Mouse (Mus musculus): Measurements from ENCODE around the gene Paxbp1. TPM values are rescaled to one million over a fixed set of nuclear protein-coding genes. Genes with fewer than 3 reads are reported as not detected.

The Paxbp1 gene
- polyA plus RNA-seq, 1 experiment from 2014 or later = 17.3 TPM

DNA sequence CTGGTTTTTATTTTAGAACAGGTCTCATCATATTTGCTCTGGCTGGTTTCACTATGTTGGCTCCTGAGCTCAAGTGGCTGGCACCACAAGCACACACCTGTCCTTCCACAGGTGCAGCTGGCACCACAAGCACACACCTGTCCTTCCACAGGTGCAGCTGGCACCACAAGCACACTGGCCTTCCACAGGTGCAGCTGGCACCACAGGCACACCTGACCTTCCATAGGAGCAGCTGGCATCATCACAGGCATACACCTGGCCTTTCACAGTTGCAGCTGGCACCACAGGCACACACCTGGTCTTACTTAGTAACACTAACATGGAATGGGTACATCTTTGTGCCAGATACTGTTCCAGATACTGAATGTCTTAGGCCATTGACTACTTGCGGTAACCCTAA is 22.8 kb upstream of the Paxbp1 start:
- 100% methylated on average over 1 of the region's 1 CpGs for WGBS

DNA sequence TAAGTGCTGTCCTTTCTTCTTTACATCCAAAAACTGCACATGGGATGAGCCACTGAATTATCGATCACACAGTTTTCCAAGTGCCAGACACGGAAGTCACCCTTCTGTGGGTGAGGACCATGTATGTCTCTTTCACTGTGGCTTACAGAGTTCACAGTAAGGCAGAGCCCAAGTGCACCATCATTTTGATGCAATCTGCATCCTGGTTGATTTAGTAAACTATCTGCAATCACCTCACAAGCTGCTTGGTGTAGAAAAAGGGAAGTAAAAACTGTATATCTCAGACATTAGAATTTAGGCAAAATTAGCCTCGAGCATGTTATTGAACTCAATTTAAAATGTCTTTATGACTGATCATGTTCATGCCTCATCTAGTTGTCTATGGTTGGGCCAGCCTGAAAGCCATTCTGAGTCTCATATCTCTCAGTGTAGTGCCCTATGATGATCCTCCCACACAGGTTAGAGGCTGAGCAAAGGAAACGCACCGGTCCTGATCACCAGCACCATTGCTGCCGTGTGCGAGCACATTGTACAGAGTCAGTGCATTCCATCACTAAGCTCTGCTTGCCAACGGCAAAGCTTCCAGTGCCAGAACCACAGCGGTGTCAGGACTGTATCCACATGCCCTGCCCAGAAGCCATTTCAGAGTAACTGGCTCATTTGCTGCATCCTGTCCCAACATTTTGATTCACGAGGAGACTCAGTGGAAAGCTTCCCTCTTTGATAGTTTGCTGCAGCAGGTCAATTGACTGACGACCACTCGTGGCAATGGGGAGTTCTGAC is 20.4 kb upstream of the Paxbp1 start:
- H3K4me1 ChIP-seq (replicated peaks; ENCODE audit: control insufficient read depth, insufficient read depth, low read length) = no peaks in the 10 kb centered on the region
- H3K9ac ChIP-seq (ENCODE audit: low read depth, low read length) = no peak overlapping the region
- H3K27me3 ChIP-seq (replicated peaks; ENCODE audit: control insufficient read depth, insufficient read depth, low read length) = no peaks in the 10 kb centered on the region
- H3K27ac ChIP-seq (ENCODE audit: low read depth, low read length) = no peak overlapping the region
- H3K9me3 ChIP-seq (ENCODE audit: control insufficient read depth) = no peaks in the 10 kb centered on the region
- no peak overlapping the region for H3K4me2 ChIP-seq (replicated peaks; ENCODE audit: low read depth)
- 83% methylated on average over 12 of the region's 12 CpGs for WGBS
- TF ChIP-seq CTCF (IDR thresholded peaks at IDR 0.05; ENCODE audit: low read depth) = no peak
- no peaks in the 10 kb centered on the region for H3K36me3 ChIP-seq (ENCODE audit: control insufficient read depth, insufficient read depth)
- no peak for ATAC-seq
- H3K4me3 ChIP-seq (ENCODE audit: low read depth, low read length) = no peak overlapping the region

More for the DNA sequence above, 22.8 kb upstream of the Paxbp1 start:
- Histone ChIP-seq H3K9me3 (ENCODE audit: control insufficient read depth) (no peaks in the 10 kb centered on the region), H3K36me3 (ENCODE audit: control insufficient read depth, insufficient read depth) (no peaks in the 10 kb centered on the region), H3K27me3 (replicated peaks; ENCODE audit: control insufficient read depth, insufficient read depth, low read length) (no peaks in the 10 kb centered on the region), H3K9ac (ENCODE audit: low read depth, low read length) (no peak overlapping the region), H3K4me3 (ENCODE audit: low read depth, low read length) (no peak overlapping the region), H3K4me2 (replicated peaks; ENCODE audit: low read depth) (no peak overlapping the region), H3K4me1 (replicated peaks; ENCODE audit: control insufficient read depth, insufficient read depth, low read length) (no peaks in the 10 kb centered on the region), H3K27ac (ENCODE audit: low read depth, low read length) (no peak overlapping the region)
- no peak for TF ChIP-seq CTCF (IDR thresholded peaks at IDR 0.05; ENCODE audit: low read depth)
- ATAC-seq = no peak

DNA sequence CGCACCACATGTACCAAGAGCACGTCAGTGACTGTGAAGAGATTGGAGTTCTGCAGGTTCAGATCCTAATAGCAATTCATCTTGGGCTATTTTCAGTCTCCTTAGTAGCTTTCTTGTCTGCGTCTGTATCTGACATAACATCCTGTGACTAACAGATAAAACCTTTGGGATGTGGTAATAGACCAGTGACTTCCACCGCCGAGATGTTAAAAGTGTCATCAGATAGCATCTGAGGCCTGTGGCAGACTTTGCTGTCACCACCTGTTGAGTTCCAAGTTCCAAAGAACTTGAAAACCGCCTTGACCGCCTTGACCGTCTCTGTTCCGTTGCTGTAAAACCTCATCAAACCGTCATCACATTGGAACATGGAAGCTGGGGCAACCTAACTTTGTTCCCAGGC is 19.4 kb upstream of the Paxbp1 start:
- no peak overlapping the region for H3K4me2 ChIP-seq (replicated peaks; ENCODE audit: low read depth)
- no peaks in the 10 kb centered on the region for H3K27me3 ChIP-seq (replicated peaks; ENCODE audit: control insufficient read depth, insufficient read depth, low read length)
- H3K9ac ChIP-seq (ENCODE audit: low read depth, low read length) = no peak overlapping the region
- no peaks in the 10 kb centered on the region for H3K4me1 ChIP-seq (replicated peaks; ENCODE audit: control insufficient read depth, insufficient read depth, low read length)
- no peak for ATAC-seq
- TF ChIP-seq CTCF (IDR thresholded peaks at IDR 0.05; ENCODE audit: low read depth) = no peak
- H3K36me3 ChIP-seq (ENCODE audit: control insufficient read depth, insufficient read depth) = no peaks in the 10 kb centered on the region
- H3K27ac ChIP-seq (ENCODE audit: low read depth, low read length) = no peak overlapping the region
- H3K9me3 ChIP-seq (ENCODE audit: control insufficient read depth) = no peaks in the 10 kb centered on the region
- 90% methylated on average over 10 of the region's 10 CpGs for WGBS
- no peak overlapping the region for H3K4me3 ChIP-seq (ENCODE audit: low read depth, low read length)

DNA sequence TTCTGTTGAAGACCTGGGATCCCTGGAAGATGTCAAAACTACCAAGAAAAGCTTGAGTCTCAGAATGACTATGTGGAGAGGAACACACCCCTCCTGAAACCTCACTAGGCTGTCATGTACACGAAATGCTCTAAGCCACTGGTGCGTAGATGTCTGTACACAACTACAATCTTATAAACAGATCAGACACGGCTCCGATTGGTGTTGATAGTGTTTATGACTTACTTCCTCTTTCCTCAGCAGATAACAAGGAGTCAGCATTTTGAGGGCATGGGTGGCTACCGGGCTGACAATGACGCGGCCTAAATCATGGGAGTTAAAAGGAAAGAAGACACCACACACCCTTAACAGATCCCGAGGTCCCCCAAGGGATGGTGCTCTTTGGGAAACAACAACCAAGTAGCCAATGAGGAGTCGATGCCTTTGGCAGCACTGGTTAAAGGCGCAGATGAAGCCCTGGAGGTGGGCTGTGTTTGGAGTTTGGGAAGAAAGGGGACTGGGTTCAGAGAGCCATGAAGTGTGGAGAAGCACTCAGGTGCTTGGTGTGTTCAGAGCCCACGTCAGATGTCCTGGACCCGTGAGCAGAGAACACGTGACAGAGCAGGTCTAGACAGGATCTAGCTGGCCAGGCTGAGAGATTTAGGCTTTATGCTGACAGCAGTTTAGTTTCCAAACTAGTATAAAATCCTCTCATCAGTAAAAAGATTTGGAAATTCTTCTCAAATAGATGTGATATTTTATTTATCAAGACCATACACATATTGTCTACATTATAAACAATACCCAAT is 17.4 kb upstream of the Paxbp1 start:
- Histone ChIP-seq H3K27ac (ENCODE audit: low read depth, low read length) (no peak overlapping the region), H3K9ac (ENCODE audit: low read depth, low read length) (no peak overlapping the region), H3K4me2 (replicated peaks; ENCODE audit: low read depth) (no peak overlapping the region), H3K9me3 (ENCODE audit: control insufficient read depth) (no peaks in the 10 kb centered on the region), H3K4me1 (replicated peaks; ENCODE audit: control insufficient read depth, insufficient read depth, low read length) (no peaks in the 10 kb centered on the region), H3K27me3 (replicated peaks; ENCODE audit: control insufficient read depth, insufficient read depth, low read length) (no peaks in the 10 kb centered on the region), H3K36me3 (ENCODE audit: control insufficient read depth, insufficient read depth) (no peaks in the 10 kb centered on the region), H3K4me3 (ENCODE audit: low read depth, low read length) (no peak overlapping the region)
- 53% methylated on average over 13 of the region's 13 CpGs for WGBS
- TF ChIP-seq CTCF (IDR thresholded peaks at IDR 0.05; ENCODE audit: low read depth) = no peak
- ATAC-seq = no peak

DNA sequence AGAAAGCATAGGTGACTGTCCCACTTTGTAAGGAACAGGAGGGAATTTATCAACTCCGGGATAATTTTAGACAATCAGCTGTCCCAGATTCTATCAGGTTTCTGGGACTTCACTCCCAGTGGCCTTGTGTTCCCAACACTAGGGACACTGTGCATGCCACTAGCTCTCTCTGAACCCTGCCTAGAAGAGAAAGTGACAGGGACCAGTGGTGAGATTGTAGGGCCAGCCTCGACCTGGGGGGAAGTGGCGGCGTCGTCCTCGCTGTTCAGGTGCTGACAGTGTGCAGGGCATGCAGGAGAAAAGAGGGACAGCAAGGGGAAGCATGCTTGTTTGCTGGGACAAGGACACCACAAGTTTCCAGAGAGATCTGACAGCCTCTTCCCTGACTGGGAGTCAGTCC is 13.4 kb upstream of the Paxbp1 start:
- Histone ChIP-seq H3K4me3 (ENCODE audit: low read depth, low read length) (no peak overlapping the region), H3K36me3 (ENCODE audit: control insufficient read depth, insufficient read depth) (no peaks in the 10 kb centered on the region), H3K27ac (ENCODE audit: low read depth, low read length) (peak overlapping the region; percentile 1; the same call in 1 of the 2 replicates), H3K9ac (ENCODE audit: low read depth, low read length) (no peak overlapping the region), H3K9me3 (ENCODE audit: control insufficient read depth) (no peaks in the 10 kb centered on the region), H3K4me2 (replicated peaks; ENCODE audit: low read depth) (no peak overlapping the region), H3K4me1 (replicated peaks; ENCODE audit: control insufficient read depth, insufficient read depth, low read length) (0 out of 2 replicates have a peak, but pooled peaks cover 8% of the 10 kb centered on the region), H3K27me3 (replicated peaks; ENCODE audit: control insufficient read depth, insufficient read depth, low read length) (no peaks in the 10 kb centered on the region)
- no peak for ATAC-seq
- 62% methylated on average over 6 of the region's 6 CpGs for WGBS
- TF ChIP-seq CTCF (IDR thresholded peaks at IDR 0.05; ENCODE audit: low read depth) = no peak

DNA sequence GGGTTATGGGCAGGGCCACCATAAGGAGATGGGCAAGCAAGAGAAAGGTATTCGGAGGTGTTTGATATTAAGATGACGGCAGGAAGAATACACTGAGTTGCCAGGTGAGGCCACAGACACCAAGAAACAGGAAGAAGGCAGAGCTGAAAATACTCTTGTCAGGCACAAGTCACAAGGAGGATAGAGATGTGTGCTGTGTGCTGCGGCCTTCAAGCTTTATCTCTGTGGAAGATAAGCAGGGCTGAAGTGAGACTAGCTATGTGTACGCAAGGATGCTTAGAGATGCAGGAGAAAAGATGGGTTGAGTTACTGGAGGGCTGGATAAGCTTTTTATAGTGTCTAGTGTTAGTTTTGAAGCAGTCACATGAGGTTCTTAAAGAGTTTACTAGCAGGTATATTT is 12.9 kb upstream of the Paxbp1 start:
- H3K4me3 ChIP-seq (ENCODE audit: low read depth, low read length) = no peak overlapping the region
- no peak for ATAC-seq
- H3K36me3 ChIP-seq (ENCODE audit: control insufficient read depth, insufficient read depth) = no peaks in the 10 kb centered on the region
- 62% methylated on average over 4 of the region's 4 CpGs for WGBS
- no peak for TF ChIP-seq CTCF (IDR thresholded peaks at IDR 0.05; ENCODE audit: low read depth)
- no peak overlapping the region for H3K9ac ChIP-seq (ENCODE audit: low read depth, low read length)
- peak overlapping the region; percentile 92 for H3K27ac ChIP-seq (ENCODE audit: low read depth, low read length)
- 0 out of 2 replicates have a peak, but pooled peaks cover 8% of the 10 kb centered on the region for H3K4me1 ChIP-seq (replicated peaks; ENCODE audit: control insufficient read depth, insufficient read depth, low read length)
- peak overlapping the region; percentile 46 for H3K4me2 ChIP-seq (replicated peaks; ENCODE audit: low read depth)
- no peaks in the 10 kb centered on the region for H3K9me3 ChIP-seq (ENCODE audit: control insufficient read depth)
- H3K27me3 ChIP-seq (replicated peaks; ENCODE audit: control insufficient read depth, insufficient read depth, low read length) = no peaks in the 10 kb centered on the region

Measured in intestine, postnatal 0 days (tissue).